Mouse (Mus musculus) limb, embryonic 14.5 days (tissue): ENCODE results near the gene Trem3. TPM values are rescaled to one million over a fixed set of nuclear protein-coding genes. Genes with fewer than 3 reads are reported as not detected.

ENCODE experiments used
- ATAC-seq: fragments of 200-750 bp; cut with Nextera tagmentation; 2 replicates; pipeline ENCODE4 v1.8.0; 2017; ENCODE audit warnings: low read depth, moderate number of reproducible peaks, moderate TSS enrichment; ENCODE audit not compliant: low FRiP score
- DNase-seq: peaks from one replicate; pipeline ENCODE4 v3.0.0-alpha.2; 2015; ENCODE audit warnings: low spot score
- H3K27ac ChIP-seq: fragments of 300-500 bp; sonication (generic); replicated peaks from 2 replicates; pipeline ENCODE4 v1.5.1; 2014; ENCODE audit warnings: low read depth, mild to moderate bottlenecking, low read length, moderate library complexity, mixed read lengths
- H3K27me3 ChIP-seq: fragments of 300-500 bp; sonication (generic); 2 replicates; pipeline ENCODE4 v1.6.1; 2014; ENCODE audit warnings: low read length, mixed read lengths; ENCODE audit not compliant: control insufficient read depth, insufficient read depth
- H3K36me3 ChIP-seq: fragments of 300-500 bp; sonication (generic); 2 replicates; pipeline ENCODE4 v1.6.1; 2014; ENCODE audit warnings: mild to moderate bottlenecking, low read length, moderate library complexity, mixed read lengths; ENCODE audit not compliant: control insufficient read depth, insufficient read depth
- H3K4me1 ChIP-seq: fragments of 300-500 bp; sonication (generic); 2 replicates; pipeline ENCODE4 v1.6.1; 2014; ENCODE audit warnings: antibody characterized with exemption, low read length, mixed read lengths; ENCODE audit not compliant: control insufficient read depth, insufficient read depth
- H3K4me2 ChIP-seq: fragments of 300-500 bp; sonication (generic); replicated peaks from 2 replicates; pipeline ENCODE4 v1.6.1; 2014; ENCODE audit warnings: low read depth, mild to moderate bottlenecking, low read length, moderate library complexity; ENCODE audit not compliant: severe bottlenecking
- H3K4me3 ChIP-seq: fragments of 300-500 bp; sonication (generic); replicated peaks from 2 replicates; pipeline ENCODE4 v1.5.1; 2014; ENCODE audit warnings: low read length
- H3K9ac ChIP-seq: fragments of 300-500 bp; sonication (generic); 2 replicates; pipeline ENCODE4 v1.6.1; 2014; ENCODE audit warnings: mild to moderate bottlenecking, low read depth, low read length, moderate library complexity; ENCODE audit not compliant: severe bottlenecking
- H3K9me3 ChIP-seq: fragments of 300-500 bp; sonication (generic); 2 replicates; pipeline ENCODE4 v1.6.1; 2016; ENCODE audit warnings: low read length; ENCODE audit not compliant: control insufficient read depth
- POLR2A ChIP-seq: fragments of 200-500 bp; IDR thresholded peaks from 2 replicates; pipeline ENCODE4 v1.8.0; 2012; ENCODE audit warnings: inconsistent platforms, mild to moderate bottlenecking, moderate library complexity, borderline replicate concordance; ENCODE audit not compliant: insufficient read depth, insufficient read length; ENCODE audit errors: extremely low read depth
- WGBS: fragments of 180-500 bp; shearing (Covaris S2); extraction: QIAGEN DNeasy Blood & Tissue Kit; methylation state at CpG from one replicate; pipeline ENCODE4 v1.1.7; 2014; 5-methylcytosine and 5-hydroxymethylcytosine counted together
- polyA plus RNA-seq, 2 experiments: library from polyadenylated mRNA; depleted of rRNA in 1 of 2; stranded (reverse) in 1 of 2; unstranded in 1 of 2; fragments of >200 nt; fragmentation: Nextera tagmentation in 1 of 2; extraction: Ambion mirVana in 1 of 2; gene quantifications; 2 replicates each; pipeline versions ENCODE4 v1.2.1 to v1.2.3; 2012 to 2014

The Trem3 gene
- polyA plus RNA-seq, 2 experiments: not detected

GRCm38 (mm10) chr17:48275736-48276135, 28.2 kb downstream of the Trem3 start:
- no peaks in the 10 kb centered on the region for H3K36me3 ChIP-seq
- no peaks in the 10 kb centered on the region for H3K9me3 ChIP-seq
- H3K27ac ChIP-seq: no peak overlapping the region
- H3K4me3 ChIP-seq: no peak overlapping the region
- no peaks in the 10 kb centered on the region for H3K27me3 ChIP-seq
- no peak for DNase-seq
- WGBS: 62% methylated on average over 7 of the region's 7 CpGs
- no peak for TF ChIP-seq POLR2A
- ATAC-seq: no peak
- no peak overlapping the region for H3K4me2 ChIP-seq
- H3K9ac ChIP-seq: no peak overlapping the region
- peaks cover 3% of the 10 kb centered on the region; the same call in 1 of the 2 replicates for H3K4me1 ChIP-seq

GRCm38 (mm10) chr17:48278381-48278780, 30.8 kb downstream of the Trem3 start:
- Histone ChIP-seq H3K36me3 (no peaks in the 10 kb centered on the region), H3K9me3 (no peaks in the 10 kb centered on the region), H3K27me3 (no peaks in the 10 kb centered on the region), H3K4me3 (no peak overlapping the region), H3K27ac (no peak overlapping the region), H3K4me2 (no peak overlapping the region), H3K4me1 (peaks cover 9% of the 10 kb centered on the region), H3K9ac (no peak overlapping the region)
- no peak for TF ChIP-seq POLR2A
- DNase-seq: no peak
- ATAC-seq: no peak

DNA sequence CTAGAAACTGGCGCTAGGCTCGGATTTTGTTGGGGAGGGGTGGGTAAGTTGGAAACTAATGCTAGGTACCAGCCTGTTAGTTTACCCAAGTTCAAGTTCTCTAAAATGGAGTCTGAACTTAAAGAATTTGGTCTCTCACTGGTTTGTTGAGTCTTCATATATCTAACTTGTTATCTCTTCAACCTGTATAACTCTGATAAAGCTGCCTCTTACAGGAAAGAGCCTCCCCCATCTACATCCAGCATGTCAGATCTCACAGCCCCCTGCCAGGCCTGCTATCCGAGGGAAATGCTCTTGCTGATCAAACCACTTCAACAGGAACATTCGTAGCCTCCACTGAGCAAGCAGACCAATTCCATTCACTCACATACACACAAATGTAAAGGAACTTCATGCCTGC, 31.4 kb downstream of the Trem3 start:
- no peak overlapping the region for H3K27ac ChIP-seq
- 75% methylated on average over 4 of the region's 4 CpGs for WGBS
- no peaks in the 10 kb centered on the region for H3K36me3 ChIP-seq
- no peak overlapping the region for H3K4me2 ChIP-seq
- H3K4me1 ChIP-seq: peaks cover 9% of the 10 kb centered on the region
- no peak for DNase-seq
- H3K9me3 ChIP-seq: no peaks in the 10 kb centered on the region
- H3K4me3 ChIP-seq: no peak overlapping the region
- TF ChIP-seq POLR2A: no peak
- H3K9ac ChIP-seq: no peak overlapping the region
- ATAC-seq: no peak
- H3K27me3 ChIP-seq: no peaks in the 10 kb centered on the region

- peak overlapping the region; percentile 39; the same call in 1 of the 2 replicates for H3K27ac ChIP-seq
- ATAC-seq (peak; percentile 63), DNase-seq (peak; percentile 21)
- no peak for TF ChIP-seq POLR2A
- H3K4me2 ChIP-seq: peak overlapping the region; percentile 43
- 25% methylated on average over 18 of the region's 18 CpGs for WGBS
- H3K4me1 ChIP-seq: peaks cover 9% of the 10 kb centered on the region
- no peaks in the 10 kb centered on the region for H3K36me3 ChIP-seq
- H3K9me3 ChIP-seq: no peaks in the 10 kb centered on the region
- H3K9ac ChIP-seq: peak overlapping the region; percentile 45
- H3K27me3 ChIP-seq: no peaks in the 10 kb centered on the region
- H3K4me3 ChIP-seq: peak overlapping the region; percentile 31
Observed at GRCm38 (mm10) chr17:48280943-48281738, 33.6 kb downstream of the Trem3 start.

- Histone ChIP-seq H3K27me3 (no peaks in the 10 kb centered on the region), H3K9ac (peak overlapping the region; percentile 45), H3K9me3 (no peaks in the 10 kb centered on the region), H3K36me3 (no peaks in the 10 kb centered on the region), H3K4me1 (peaks cover 9% of the 10 kb centered on the region), H3K27ac (peak overlapping the region; percentile 39; the same call in 1 of the 2 replicates), H3K4me2 (peak overlapping the region; percentile 43), H3K4me3 (peak overlapping the region; percentile 31)
- peak; percentile 69 for DNase-seq
- no peak for TF ChIP-seq POLR2A
- 3% methylated on average over 3 of the region's 3 CpGs for WGBS
- peak; percentile 57; the same call in 1 of the 2 replicates for ATAC-seq
Observed at GRCm38 (mm10) chr17:48281739-48282085, 34.1 kb downstream of the Trem3 start.

DNA sequence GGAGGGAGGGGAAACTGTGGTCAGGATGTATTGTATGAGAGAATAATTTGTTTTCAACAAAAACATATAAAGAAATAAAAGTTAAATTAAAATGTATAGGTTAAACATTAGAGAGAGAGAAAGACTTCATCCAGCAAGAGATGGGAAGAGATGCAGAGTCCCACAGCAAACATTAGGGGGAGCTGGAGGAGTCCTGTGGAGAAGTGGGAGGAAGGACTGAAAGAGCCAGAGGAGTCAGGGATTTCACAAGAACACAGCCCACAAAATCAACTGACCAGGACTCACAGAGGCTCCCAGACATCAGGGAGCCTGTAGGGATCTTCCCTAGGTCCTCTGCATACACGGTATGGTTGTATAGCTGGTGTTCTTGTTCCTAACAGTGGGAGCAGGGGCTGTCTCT, 39.2 kb downstream of the Trem3 start:
- DNase-seq (no peak), ATAC-seq (no peak)
- H3K27me3 ChIP-seq: no peaks in the 10 kb centered on the region
- H3K36me3 ChIP-seq: no peaks in the 10 kb centered on the region
- WGBS: 67% methylated on average over 1 of the region's 1 CpGs
- H3K4me1 ChIP-seq: no peaks in the 10 kb centered on the region; the same call in 1 of the 2 replicates
- H3K9ac ChIP-seq: no peak overlapping the region
- H3K27ac ChIP-seq: no peak overlapping the region
- H3K9me3 ChIP-seq: no peaks in the 10 kb centered on the region
- H3K4me2 ChIP-seq: no peak overlapping the region
- H3K4me3 ChIP-seq: no peak overlapping the region
- no peak for TF ChIP-seq POLR2A
